Mouse (Mus musculus): Measurements from ENCODE around the gene Amigo1. TPM values are rescaled to one million over a fixed set of nuclear protein-coding genes. Genes with fewer than 3 reads are reported as not detected.

Gene Amigo1
- total and polyA plus RNA-seq, 3 experiments, result 0.46 to 0.98 (median 0.66) TPM

DNA sequence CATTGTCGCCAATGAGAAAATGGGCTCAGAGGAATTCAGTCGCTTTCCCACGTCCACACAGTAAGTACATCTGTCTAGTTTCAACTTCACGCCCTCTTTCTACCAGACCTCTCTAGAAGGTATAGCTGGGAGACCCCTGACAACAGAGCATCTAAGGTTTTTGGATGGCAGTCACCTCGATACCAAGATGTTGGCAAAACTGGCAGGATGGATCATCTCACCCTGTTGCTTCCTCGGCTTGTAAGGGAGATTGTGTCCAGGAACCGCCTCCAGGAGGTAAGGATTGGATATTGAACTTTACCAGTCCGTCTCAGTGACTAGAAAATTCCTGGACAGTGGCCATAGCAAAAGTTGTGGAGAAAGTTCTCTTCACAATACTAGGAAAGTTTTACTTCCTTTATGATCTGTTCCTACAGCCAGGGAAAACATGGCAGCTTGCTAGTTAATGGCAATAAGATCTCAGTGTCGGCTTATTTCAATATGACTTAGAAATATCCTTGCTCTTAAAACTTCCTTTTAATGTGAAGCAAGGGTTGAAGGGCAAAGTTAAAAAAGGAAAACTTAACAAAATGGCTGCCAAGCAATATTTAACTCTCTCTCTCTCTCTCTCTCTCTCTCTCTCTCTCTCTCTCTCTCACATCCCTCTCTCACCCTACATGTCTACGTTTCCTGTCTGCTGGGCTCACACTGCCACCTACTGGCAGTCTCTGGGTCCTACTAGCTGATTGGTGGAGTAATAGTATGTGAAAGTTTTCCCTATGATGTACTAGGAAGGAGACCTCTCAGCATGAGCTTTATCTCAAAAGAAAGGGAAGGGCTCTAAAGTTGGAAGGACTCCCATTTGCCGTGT, 38.5 kb upstream of the Amigo1 start:
- no peaks in the 10 kb centered on the region; the same call in 1 of the 2 replicates for H3K27me3 ChIP-seq (ENCODE audit: insufficient read depth, low read length)
- H3K4me3 ChIP-seq (ENCODE audit: low read depth, low read length), result peak overlapping the region; percentile 41; the same call in 1 of the 2 replicates
- H3K4me1 ChIP-seq (ENCODE audit: insufficient read depth, low read depth, low read length), result peaks cover 37% of the 10 kb centered on the region
- no peaks in the 10 kb centered on the region for H3K9me3 ChIP-seq (replicated peaks)
- ATAC-seq (ENCODE audit: extremely low read depth, insufficient number of reproducible peaks, low FRiP score, poor library complexity, severe bottlenecking), result peak; percentile 64
- DNase-seq (ENCODE audit: low spot score), result peak; percentile 52
- peaks cover 27% of the 10 kb centered on the region for H3K36me3 ChIP-seq (replicated peaks)
- TF ChIP-seq GATA1 (IDR thresholded peaks at IDR 0.05; ENCODE audit: borderline replicate concordance, low read length) (no peak), CTCF (IDR thresholded peaks at IDR 0.05; ENCODE audit: low read depth, low read length) (peak; percentile 60)

DNA sequence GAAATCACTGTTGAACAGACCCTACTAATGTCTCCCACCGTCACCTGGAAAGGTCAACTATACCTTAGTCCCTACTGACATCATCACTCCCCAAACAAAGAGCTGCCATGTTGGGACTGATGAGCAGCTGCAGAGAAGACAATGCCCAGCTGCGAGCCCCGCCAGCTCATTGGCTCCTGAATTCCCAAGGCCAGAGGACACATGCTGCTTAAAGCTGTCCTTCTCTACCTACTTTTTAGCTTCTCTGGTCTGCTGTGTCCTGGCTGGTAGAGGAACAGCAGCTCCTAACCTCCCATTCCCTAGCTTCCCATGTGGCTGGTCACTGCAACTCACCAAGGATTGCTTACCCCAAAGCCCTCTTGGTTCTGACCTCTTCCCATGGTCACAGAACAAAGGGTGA, 33.8 kb upstream of the Amigo1 start:
- Histone ChIP-seq H3K27me3 (ENCODE audit: insufficient read depth, low read length) (peaks cover 9% of the 10 kb centered on the region), H3K4me1 (ENCODE audit: insufficient read depth, low read depth, low read length) (peaks cover 17% of the 10 kb centered on the region), H3K9me3 (replicated peaks) (no peaks in the 10 kb centered on the region), H3K36me3 (replicated peaks) (peaks cover 19% of the 10 kb centered on the region), H3K4me3 (ENCODE audit: low read depth, low read length) (no peak overlapping the region)
- ATAC-seq (ENCODE audit: extremely low read depth, insufficient number of reproducible peaks, low FRiP score, poor library complexity, severe bottlenecking) (no peak), DNase-seq (ENCODE audit: low spot score) (no peak)
- TF ChIP-seq CTCF (IDR thresholded peaks at IDR 0.05; ENCODE audit: low read depth, low read length) (no peak), POLR2AphosphoS5 (IDR thresholded peaks at IDR 0.05; ENCODE audit: insufficient replicate concordance, low read depth, low read length) (no peak), TAL1 (conservative IDR thresholded peaks at IDR 0.05; ENCODE audit: low read depth, low read length) (no peak), GATA1 (IDR thresholded peaks at IDR 0.05; ENCODE audit: borderline replicate concordance, low read length) (no peak), GATA2 (IDR thresholded peaks at IDR 0.05; ENCODE audit: borderline replicate concordance, low read depth, low read length) (no peak)

DNA sequence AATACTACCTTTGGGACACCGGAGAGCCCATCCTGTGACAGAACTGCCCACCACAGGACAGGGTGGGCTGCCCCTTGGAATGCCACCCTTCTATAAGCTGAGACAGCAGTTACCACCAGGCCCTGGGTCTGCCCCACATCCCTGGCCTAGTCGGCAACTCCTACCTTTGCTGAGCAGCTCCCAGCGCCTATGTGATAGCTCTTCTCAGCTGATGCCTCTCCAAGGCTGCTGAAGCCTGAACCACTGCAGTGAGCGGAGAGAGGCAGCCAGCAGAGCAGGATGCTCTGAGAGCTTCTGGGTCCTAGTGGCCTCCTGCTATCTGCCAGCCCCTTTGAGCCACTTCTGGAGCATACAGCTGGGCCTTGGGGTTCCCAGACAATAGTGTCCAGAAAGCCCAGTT, 31.5 kb upstream of the Amigo1 start, which contains the start of gene Gpr61:
Gene Gpr61, minus strand, starts transcription at position 227 of the 400 bp plus-strand sequence.
- Histone ChIP-seq H3K36me3 (replicated peaks) (peaks cover 12% of the 10 kb centered on the region), H3K4me1 (ENCODE audit: insufficient read depth, low read depth, low read length) (peaks cover 8% of the 10 kb centered on the region), H3K27me3 (ENCODE audit: insufficient read depth, low read length) (peaks cover 17% of the 10 kb centered on the region), H3K9me3 (replicated peaks) (no peaks in the 10 kb centered on the region), H3K4me3 (ENCODE audit: low read depth, low read length) (no peak within 1 kb of the TSS)
- no peak for DNase-seq (ENCODE audit: low spot score)
- no peak for ATAC-seq (ENCODE audit: extremely low read depth, insufficient number of reproducible peaks, low FRiP score, poor library complexity, severe bottlenecking)
- TF ChIP-seq CTCF (IDR thresholded peaks at IDR 0.05; ENCODE audit: low read depth, low read length) (no peak), POLR2AphosphoS5 (IDR thresholded peaks at IDR 0.05; ENCODE audit: insufficient replicate concordance, low read depth, low read length) (no peak), TAL1 (conservative IDR thresholded peaks at IDR 0.05; ENCODE audit: low read depth, low read length) (no peak), GATA1 (IDR thresholded peaks at IDR 0.05; ENCODE audit: borderline replicate concordance, low read length) (no peak), GATA2 (IDR thresholded peaks at IDR 0.05; ENCODE audit: borderline replicate concordance, low read depth, low read length) (no peak)

DNA sequence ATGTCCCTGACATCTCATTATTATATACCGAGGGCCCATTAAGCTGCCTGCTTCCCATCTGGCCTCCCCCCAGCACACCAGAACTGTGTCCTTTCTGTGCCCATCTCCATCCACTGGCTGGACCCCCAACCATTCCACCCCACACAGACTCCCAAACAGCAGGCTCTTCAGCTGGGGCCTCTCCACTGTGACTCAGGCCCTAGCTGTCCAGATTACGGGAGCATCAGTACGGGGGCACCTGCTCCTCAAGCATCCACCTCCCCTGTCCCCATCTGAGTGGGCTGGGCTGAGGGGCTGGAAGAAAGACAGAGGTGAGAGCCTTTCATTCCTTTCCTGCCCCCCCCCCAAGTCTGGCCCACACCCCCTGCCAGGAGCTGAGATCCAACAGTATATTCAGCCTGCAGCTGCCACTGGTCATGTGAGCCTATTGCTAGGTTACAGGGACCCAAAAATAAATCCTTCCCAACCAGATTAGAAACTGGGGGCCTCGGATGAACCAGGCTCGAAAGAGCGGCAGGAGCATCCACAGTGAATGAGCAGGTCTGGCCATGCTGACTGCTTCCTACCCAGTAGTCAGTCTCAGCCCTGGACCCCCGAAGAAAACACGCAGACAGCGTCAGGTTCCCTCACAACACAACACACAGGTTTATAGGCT, 27.6 kb upstream of the Amigo1 start:
- H3K36me3 ChIP-seq (replicated peaks), result no peaks in the 10 kb centered on the region
- H3K4me3 ChIP-seq (ENCODE audit: low read depth, low read length), result no peak overlapping the region
- TF ChIP-seq GATA2 (IDR thresholded peaks at IDR 0.05; ENCODE audit: borderline replicate concordance, low read depth, low read length), result no peak
- TF ChIP-seq GATA1 (IDR thresholded peaks at IDR 0.05; ENCODE audit: borderline replicate concordance, low read length), result no peak
- TF ChIP-seq POLR2AphosphoS5 (IDR thresholded peaks at IDR 0.05; ENCODE audit: insufficient replicate concordance, low read depth, low read length), result no peak
- no peak for TF ChIP-seq TAL1 (conservative IDR thresholded peaks at IDR 0.05; ENCODE audit: low read depth, low read length)
- no peak for TF ChIP-seq CTCF (IDR thresholded peaks at IDR 0.05; ENCODE audit: low read depth, low read length)
- no peaks in the 10 kb centered on the region for H3K9me3 ChIP-seq (replicated peaks)
- DNase-seq (ENCODE audit: low spot score), result no peak
- peaks cover 26% of the 10 kb centered on the region for H3K27me3 ChIP-seq (ENCODE audit: insufficient read depth, low read length)
- ATAC-seq (ENCODE audit: extremely low read depth, insufficient number of reproducible peaks, low FRiP score, poor library complexity, severe bottlenecking), result no peak
- H3K4me1 ChIP-seq (ENCODE audit: insufficient read depth, low read depth, low read length), result no peaks in the 10 kb centered on the region

DNA sequence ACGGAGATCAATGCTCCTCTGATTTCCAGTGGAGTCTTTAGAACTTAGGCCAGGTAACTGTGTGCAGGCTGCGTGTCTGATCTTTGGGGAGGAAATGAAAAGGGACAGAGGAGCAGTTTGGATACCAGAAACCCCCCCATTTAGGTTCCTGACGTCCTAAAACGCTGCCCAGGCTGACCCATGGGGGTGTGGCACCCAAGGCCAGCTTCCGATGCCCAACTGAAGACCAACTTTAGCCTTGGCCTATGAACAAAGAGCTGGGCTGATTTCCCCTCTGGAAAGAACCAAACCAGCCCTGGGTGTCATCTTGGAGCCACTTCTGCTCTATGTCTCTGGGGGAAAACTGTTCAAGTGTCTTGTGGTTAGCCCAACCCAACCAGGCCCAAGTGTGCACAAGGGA, 22.0 kb upstream of the Amigo1 start:
- no peaks in the 10 kb centered on the region for H3K9me3 ChIP-seq (replicated peaks)
- no peak for TF ChIP-seq POLR2AphosphoS5 (IDR thresholded peaks at IDR 0.05; ENCODE audit: insufficient replicate concordance, low read depth, low read length)
- TF ChIP-seq GATA2 (IDR thresholded peaks at IDR 0.05; ENCODE audit: borderline replicate concordance, low read depth, low read length), result no peak
- TF ChIP-seq TAL1 (conservative IDR thresholded peaks at IDR 0.05; ENCODE audit: low read depth, low read length), result no peak
- no peak for TF ChIP-seq GATA1 (IDR thresholded peaks at IDR 0.05; ENCODE audit: borderline replicate concordance, low read length)
- no peak for TF ChIP-seq CTCF (IDR thresholded peaks at IDR 0.05; ENCODE audit: low read depth, low read length)
- H3K4me1 ChIP-seq (ENCODE audit: insufficient read depth, low read depth, low read length), result no peaks in the 10 kb centered on the region
- DNase-seq (ENCODE audit: low spot score) (no peak), ATAC-seq (ENCODE audit: extremely low read depth, insufficient number of reproducible peaks, low FRiP score, poor library complexity, severe bottlenecking) (no peak)
- H3K27me3 ChIP-seq (ENCODE audit: insufficient read depth, low read length), result peaks cover 43% of the 10 kb centered on the region
- H3K36me3 ChIP-seq (replicated peaks), result no peaks in the 10 kb centered on the region
- H3K4me3 ChIP-seq (ENCODE audit: low read depth, low read length), result no peak overlapping the region

DNA sequence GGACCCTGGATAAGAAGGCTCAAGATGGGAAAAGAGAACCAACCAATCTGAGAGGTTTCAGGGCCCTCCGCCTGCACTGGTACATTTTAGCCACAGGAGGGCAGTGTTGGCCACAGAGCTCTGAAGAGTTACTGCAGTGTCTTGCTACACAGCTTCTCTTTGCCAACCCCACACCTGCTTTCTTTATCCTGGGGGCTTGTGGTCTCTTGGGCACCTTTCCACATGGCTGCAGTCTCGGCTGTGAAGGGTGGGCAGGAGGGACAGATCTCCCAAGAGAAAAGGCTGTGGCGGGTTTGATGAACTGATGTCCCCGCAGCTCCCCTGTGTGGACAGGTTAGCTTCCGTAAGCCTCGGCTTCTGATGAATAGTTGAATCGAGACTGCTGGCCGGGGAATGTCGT, 21.3 kb upstream of the Amigo1 start:
- peak; percentile 66; the same call in 1 of the 2 replicates for ATAC-seq (ENCODE audit: extremely low read depth, insufficient number of reproducible peaks, low FRiP score, poor library complexity, severe bottlenecking)
- H3K4me3 ChIP-seq (ENCODE audit: low read depth, low read length), result no peak overlapping the region

More for the DNA sequence above, 21.3 kb upstream of the Amigo1 start:
- TF ChIP-seq CTCF (IDR thresholded peaks at IDR 0.05; ENCODE audit: low read depth, low read length), result peak; percentile 86
- TF ChIP-seq POLR2AphosphoS5 (IDR thresholded peaks at IDR 0.05; ENCODE audit: insufficient replicate concordance, low read depth, low read length), result no peak
- no peaks in the 10 kb centered on the region for H3K4me1 ChIP-seq (ENCODE audit: insufficient read depth, low read depth, low read length)
- no peaks in the 10 kb centered on the region for H3K36me3 ChIP-seq (replicated peaks)
- H3K27me3 ChIP-seq (ENCODE audit: insufficient read depth, low read length), result peaks cover 43% of the 10 kb centered on the region
- no peaks in the 10 kb centered on the region for H3K9me3 ChIP-seq (replicated peaks)
- DNase-seq (ENCODE audit: low spot score), result peak; percentile 55
